Mouse (Mus musculus) stomach, embryonic 14.5 days (tissue): ENCODE data around the gene Prkag3. TPM values are rescaled to one million over a fixed set of nuclear protein-coding genes. Genes with fewer than 3 reads are reported as not detected.

Source experiments
- ATAC-seq: fragments of 200-750 bp; cut with Nextera tagmentation; 2 replicates; pipeline ENCODE4 v1.8.0; 2017; ENCODE audit warnings: low read depth, moderate TSS enrichment; ENCODE audit not compliant: insufficient number of reproducible peaks, insufficient read depth, low FRiP score
- H3K27ac ChIP-seq: fragments of 300-500 bp; sonication (generic); 2 replicates; pipeline ENCODE4 v1.5.1; 2014; ENCODE audit warnings: mild to moderate bottlenecking, low read length, moderate library complexity, mixed read lengths
- H3K27me3 ChIP-seq: fragments of 300-500 bp; sonication (generic); 2 replicates; pipeline ENCODE4 v1.6.1; 2014; ENCODE audit warnings: low read length, control low read depth, mixed read lengths; ENCODE audit not compliant: control insufficient read depth, insufficient read depth
- H3K36me3 ChIP-seq: fragments of 300-500 bp; sonication (generic); 2 replicates; pipeline ENCODE4 v1.6.1; 2014; ENCODE audit warnings: mild to moderate bottlenecking, control low read depth, low read length, moderate library complexity, mixed read lengths; ENCODE audit not compliant: control insufficient read depth, insufficient read depth
- H3K4me1 ChIP-seq: fragments of 300-500 bp; sonication (generic); 2 replicates; pipeline ENCODE4 v1.6.1; 2014; ENCODE audit warnings: low read length, control low read depth, mixed read lengths; ENCODE audit not compliant: control insufficient read depth, insufficient read depth
- H3K4me2 ChIP-seq: fragments of 300-500 bp; sonication (generic); replicated peaks from 2 replicates; pipeline ENCODE4 v1.6.1; 2014; ENCODE audit warnings: low read depth, low read length, control low read depth
- H3K4me3 ChIP-seq: fragments of 300-500 bp; sonication (generic); 2 replicates; pipeline ENCODE4 v1.5.1; 2014; ENCODE audit warnings: low read depth, low read length, control low read depth
- H3K9ac ChIP-seq: fragments of 300-500 bp; sonication (generic); replicated peaks from 2 replicates; pipeline ENCODE4 v1.6.1; 2014; ENCODE audit warnings: low read depth, mild to moderate bottlenecking, control low read depth, low read length, moderate library complexity, mixed read lengths
- H3K9me3 ChIP-seq: fragments of 300-500 bp; sonication (generic); 2 replicates; pipeline ENCODE4 v1.6.1; 2016; ENCODE audit warnings: low read depth, low read length, control low read depth; ENCODE audit not compliant: control insufficient read depth
- WGBS: fragments of 180-500 bp; shearing (Covaris S2); extraction: QIAGEN DNeasy Blood & Tissue Kit; methylation state at CpG from one replicate; pipeline ENCODE4 v1.1.7; 2014; 5-methylcytosine and 5-hydroxymethylcytosine counted together
- polyA plus RNA-seq: library from polyadenylated mRNA; unstranded; fragments of >200 nt; fragmentation: Nextera tagmentation; extraction: Ambion mirVana; gene quantifications from 2 replicates; pipeline ENCODE4 v1.2.1, GENCODE M21; 2014

The Prkag3 gene
- polyA plus RNA-seq, 1 experiment from 2014 or later = 0.12 TPM

DNA sequence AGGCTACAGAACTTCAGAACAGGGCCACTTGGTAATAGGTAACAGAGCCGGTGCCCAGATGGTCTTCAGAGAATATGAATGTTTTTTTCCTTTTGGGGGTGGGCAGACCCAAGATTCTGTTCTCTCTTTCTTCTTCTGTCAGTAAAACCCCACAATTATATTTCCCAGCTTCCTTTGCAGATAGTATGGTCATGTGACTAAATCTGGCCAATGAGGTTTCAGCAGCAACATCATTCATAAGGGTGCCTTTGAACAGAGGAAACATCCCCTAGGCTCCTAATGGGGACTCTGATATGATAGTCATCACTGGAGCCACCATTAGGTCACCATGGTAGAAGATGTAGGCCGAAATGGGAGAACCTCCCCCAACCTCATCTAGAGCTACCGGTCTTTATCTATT is 3.8 kb upstream of the Prkag3 start:
- H3K36me3 ChIP-seq = no peaks in the 10 kb centered on the region
- no peaks in the 10 kb centered on the region for H3K27me3 ChIP-seq
- no peak overlapping the region for H3K27ac ChIP-seq
- H3K4me2 ChIP-seq = no peak overlapping the region
- H3K9ac ChIP-seq = no peak overlapping the region
- no peaks in the 10 kb centered on the region for H3K9me3 ChIP-seq
- ATAC-seq = no peak
- WGBS = 98% methylated on average over 3 of the region's 3 CpGs
- peaks cover 4% of the 10 kb centered on the region for H3K4me1 ChIP-seq
- H3K4me3 ChIP-seq = no peak overlapping the region

DNA sequence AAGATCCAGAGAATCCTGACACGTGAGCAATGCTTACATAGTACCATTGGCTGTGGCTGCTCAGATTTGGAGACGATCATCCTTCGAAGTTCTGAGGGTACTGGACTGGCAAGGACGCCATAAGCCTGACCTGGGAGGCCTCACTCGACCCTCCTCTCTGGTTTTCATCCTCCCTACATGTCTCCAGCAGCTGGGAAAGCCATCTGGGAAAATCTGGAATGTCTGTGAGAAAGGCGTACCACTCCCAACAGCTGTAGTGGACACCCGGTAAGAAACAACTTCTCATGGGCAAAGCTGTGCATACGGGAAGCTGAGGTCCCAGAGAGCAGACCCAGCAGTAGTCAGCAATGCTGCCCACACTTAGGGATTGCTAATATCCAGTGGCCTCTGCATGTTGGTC is 3.1 kb upstream of the Prkag3 start:
- H3K27me3 ChIP-seq = no peaks in the 10 kb centered on the region
- H3K36me3 ChIP-seq = no peaks in the 10 kb centered on the region
- no peak overlapping the region for H3K4me2 ChIP-seq
- H3K9ac ChIP-seq = no peak overlapping the region
- 73% methylated on average over 8 of the region's 8 CpGs for WGBS
- ATAC-seq = no peak
- H3K27ac ChIP-seq = no peak overlapping the region
- no peak overlapping the region for H3K4me3 ChIP-seq
- H3K4me1 ChIP-seq = peaks cover 4% of the 10 kb centered on the region
- H3K9me3 ChIP-seq = no peaks in the 10 kb centered on the region

DNA sequence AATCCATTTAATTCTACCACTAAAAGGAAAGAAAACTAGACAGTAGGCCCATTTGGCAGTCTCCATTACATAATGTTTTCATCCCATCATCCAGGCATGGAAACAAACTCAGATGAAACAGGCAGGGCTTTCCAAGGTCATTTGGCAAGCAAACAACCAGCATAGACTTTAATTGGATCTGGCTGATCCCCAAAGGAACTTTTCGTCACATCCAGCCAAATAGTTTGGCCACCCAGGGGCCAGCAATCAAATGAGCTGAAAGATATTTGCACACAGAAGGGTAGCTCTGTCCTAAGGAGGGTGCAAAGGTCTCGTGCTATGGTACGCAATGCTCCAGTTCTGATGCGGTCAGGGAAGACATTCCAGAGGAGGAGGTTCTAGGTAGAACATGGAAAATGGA is 1.7 kb upstream of the Prkag3 start:
- ATAC-seq = no peak
- Histone ChIP-seq H3K27ac (no peak overlapping the region), H3K4me2 (no peak overlapping the region), H3K9ac (no peak overlapping the region), H3K36me3 (no peaks in the 10 kb centered on the region), H3K27me3 (no peaks in the 10 kb centered on the region), H3K9me3 (no peaks in the 10 kb centered on the region), H3K4me1 (peaks cover 4% of the 10 kb centered on the region), H3K4me3 (no peak overlapping the region)
- WGBS = 78% methylated on average over 4 of the region's 4 CpGs

- no peaks in the 10 kb centered on the region for H3K9me3 ChIP-seq
- H3K36me3 ChIP-seq = no peaks in the 10 kb centered on the region
- no peak overlapping the region for H3K4me3 ChIP-seq
- WGBS = 52% methylated on average over 7 of the region's 7 CpGs
- no peak overlapping the region for H3K9ac ChIP-seq
- no peak overlapping the region for H3K27ac ChIP-seq
- peak; percentile 54; the same call in 1 of the 2 replicates for ATAC-seq
- no peaks in the 10 kb centered on the region for H3K27me3 ChIP-seq
- H3K4me2 ChIP-seq = peak overlapping the region; percentile 39; the same call in 1 of the 2 replicates
- peaks cover 4% of the 10 kb centered on the region for H3K4me1 ChIP-seq
Measured at GRCm38 (mm10) chr1:74749301-74749700, 280 bp upstream of the Prkag3 start.

DNA sequence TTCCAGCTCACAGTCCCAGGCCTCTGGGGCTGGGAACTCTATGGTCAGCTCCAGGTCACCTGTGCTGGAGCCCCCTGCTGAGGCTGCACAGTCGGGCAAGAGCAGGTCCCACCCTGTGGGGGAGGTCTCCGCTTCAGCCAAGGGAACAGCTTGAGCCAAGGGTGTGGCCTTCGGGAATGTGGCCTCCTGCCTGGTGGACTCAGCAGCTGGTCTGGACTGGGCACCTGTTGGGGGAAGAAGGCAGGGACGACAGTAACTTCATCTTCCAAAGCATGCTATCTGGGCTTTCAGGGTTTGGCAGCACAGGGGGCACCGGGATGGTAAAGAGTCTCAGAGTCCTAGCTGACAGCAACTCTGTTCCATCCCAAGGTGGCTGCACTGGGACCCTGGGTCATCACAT is 1.7 kb downstream of the Prkag3 start:
- H3K36me3 ChIP-seq = no peaks in the 10 kb centered on the region
- no peak overlapping the region for H3K27ac ChIP-seq
- H3K27me3 ChIP-seq = no peaks in the 10 kb centered on the region
- 70% methylated on average over 5 of the region's 5 CpGs for WGBS
- H3K9me3 ChIP-seq = no peaks in the 10 kb centered on the region
- H3K4me2 ChIP-seq = no peak overlapping the region
- ATAC-seq = no peak
- peaks cover 4% of the 10 kb centered on the region for H3K4me1 ChIP-seq
- no peak overlapping the region for H3K4me3 ChIP-seq
- no peak overlapping the region for H3K9ac ChIP-seq

DNA sequence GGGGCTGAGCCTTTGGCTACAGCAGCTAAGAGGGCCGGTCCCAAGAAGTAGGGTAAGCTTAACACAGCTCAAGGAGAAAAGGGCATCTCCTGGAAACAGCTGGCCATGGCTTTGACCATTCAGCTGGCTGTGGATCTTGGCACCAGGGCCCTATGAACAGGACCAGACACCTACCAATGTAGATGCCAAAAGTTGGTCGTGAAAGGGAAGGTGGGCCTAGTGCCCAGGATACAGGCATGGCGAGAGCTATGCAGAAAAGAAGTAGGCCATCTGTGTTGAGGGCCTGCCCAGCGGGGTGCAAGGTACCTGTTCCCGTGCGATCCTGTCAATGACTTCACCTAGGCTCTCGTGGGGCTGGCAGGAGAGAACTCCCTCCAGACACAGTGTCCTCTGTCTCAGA is 8.2 kb downstream of the Prkag3 start:
- H3K4me2 ChIP-seq = no peak overlapping the region
- H3K36me3 ChIP-seq = no peaks in the 10 kb centered on the region
- H3K9ac ChIP-seq = no peak overlapping the region
- H3K4me3 ChIP-seq = no peak overlapping the region
- 80% methylated on average over 7 of the region's 7 CpGs for WGBS
- H3K27me3 ChIP-seq = no peaks in the 10 kb centered on the region
- no peaks in the 10 kb centered on the region for H3K4me1 ChIP-seq
- no peak for ATAC-seq
- no peak overlapping the region for H3K27ac ChIP-seq
- H3K9me3 ChIP-seq = no peaks in the 10 kb centered on the region

DNA sequence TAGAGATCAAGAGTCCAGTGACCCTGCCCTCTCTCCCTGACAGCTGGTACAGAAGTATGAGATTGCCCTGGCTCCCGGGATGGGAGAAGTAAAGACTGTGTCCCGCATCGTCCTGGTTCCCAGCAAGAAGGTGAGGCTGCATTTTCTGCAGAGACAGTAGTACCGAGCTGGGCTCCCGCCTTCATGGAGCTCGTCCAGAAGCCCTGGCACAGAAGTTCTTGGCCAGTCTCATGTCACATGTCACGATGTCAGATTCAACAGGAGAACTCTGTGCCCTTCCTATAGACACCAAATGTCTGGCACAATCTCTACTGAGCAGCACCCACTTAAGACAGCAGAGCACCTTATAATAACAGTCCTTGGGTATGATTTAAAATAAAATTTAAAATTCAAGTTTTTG is 11.5 kb downstream of the Prkag3 start:
- Histone ChIP-seq H3K4me2 (no peak overlapping the region), H3K36me3 (no peaks in the 10 kb centered on the region), H3K27me3 (no peaks in the 10 kb centered on the region), H3K4me3 (no peak overlapping the region), H3K9ac (no peak overlapping the region), H3K4me1 (no peaks in the 10 kb centered on the region), H3K9me3 (no peaks in the 10 kb centered on the region), H3K27ac (no peak overlapping the region)
- ATAC-seq = no peak
- 81% methylated on average over 7 of the region's 7 CpGs for WGBS

DNA sequence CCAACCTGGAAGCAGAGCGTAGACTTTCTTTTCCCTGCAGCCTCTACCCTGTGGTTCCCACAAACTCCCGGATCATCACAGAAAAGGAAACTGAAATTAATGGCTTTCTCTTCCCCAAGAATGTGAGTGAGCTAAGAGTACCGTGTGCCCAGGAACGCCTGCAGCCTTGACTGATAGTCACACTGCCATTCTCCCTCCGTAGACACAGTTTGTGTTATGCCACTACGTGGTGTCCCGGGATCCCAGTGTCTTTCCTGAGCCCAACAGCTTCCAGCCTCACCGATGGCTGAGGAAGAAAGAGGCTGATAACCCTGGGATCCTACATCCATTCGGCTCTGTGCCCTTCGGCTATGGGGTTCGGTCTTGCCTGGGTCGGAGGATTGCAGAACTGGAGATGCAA is 12.0 kb downstream of the Prkag3 start:
- 83% methylated on average over 12 of the region's 12 CpGs for whole genome bisulfite sequencing
- Histone ChIP-seq H3K4me2 (no peak overlapping the region), H3K9me3 (no peaks in the 10 kb centered on the region), H3K27ac (no peak overlapping the region), H3K9ac (no peak overlapping the region), H3K4me3 (no peak overlapping the region), H3K4me1 (no peaks in the 10 kb centered on the region), H3K36me3 (no peaks in the 10 kb centered on the region), H3K27me3 (no peaks in the 10 kb centered on the region)
- ATAC-seq = no peak

GRCm38 (mm10) chr1:74728446-74728845 is 20.6 kb downstream of the Prkag3 start:
- no peak for ATAC-seq

More at GRCm38 (mm10) chr1:74728446-74728845, 20.6 kb downstream of the Prkag3 start:
- 64% methylated on average over 8 of the region's 8 CpGs for WGBS
- H3K27ac ChIP-seq = no peak overlapping the region
- H3K9ac ChIP-seq = no peak overlapping the region
- no peak overlapping the region for H3K4me2 ChIP-seq
- no peak overlapping the region for H3K4me3 ChIP-seq
- no peaks in the 10 kb centered on the region for H3K4me1 ChIP-seq
- no peaks in the 10 kb centered on the region for H3K36me3 ChIP-seq
- no peaks in the 10 kb centered on the region for H3K27me3 ChIP-seq
- no peaks in the 10 kb centered on the region for H3K9me3 ChIP-seq
